Mouse (Mus musculus) ZHBTc4 (cell line): ENCODE data around the gene Gzme.
"Not testable (repeated sequence)": the region's sequence is repeated elsewhere in the genome, so short reads cannot be mapped to it uniquely, and the experiment has no call there.

ENCODE experiments used
- DNase-seq: peaks from one replicate; pipeline ENCODE4 v3.0.0-alpha.2; 2011; ENCODE audit warnings: low read depth, low spot score

The Gzme gene

DNA sequence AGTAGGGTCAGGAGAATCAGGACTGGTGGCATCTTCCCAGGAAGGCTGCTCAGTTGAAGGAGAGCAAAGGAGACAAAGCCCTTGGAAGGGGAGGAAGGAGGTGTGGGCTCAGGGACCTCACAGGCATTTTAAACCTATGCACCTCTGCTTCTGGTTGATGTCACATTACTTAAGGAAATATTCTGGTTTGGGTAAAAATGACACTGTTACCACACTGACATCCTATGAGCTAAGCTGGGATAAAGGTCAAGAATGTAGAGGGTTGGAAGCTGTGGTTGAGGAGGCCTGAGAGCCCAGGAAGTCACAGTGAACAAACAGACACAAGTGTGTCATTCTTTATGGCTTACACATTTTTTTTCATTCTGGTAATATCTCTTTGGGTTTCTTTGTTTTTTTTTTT lies at the start of gene Gzme:
Gene Gzme, minus strand, starts transcription at position 101 of the 400 bp plus-strand sequence.
- no peak for DNase-seq

DNA sequence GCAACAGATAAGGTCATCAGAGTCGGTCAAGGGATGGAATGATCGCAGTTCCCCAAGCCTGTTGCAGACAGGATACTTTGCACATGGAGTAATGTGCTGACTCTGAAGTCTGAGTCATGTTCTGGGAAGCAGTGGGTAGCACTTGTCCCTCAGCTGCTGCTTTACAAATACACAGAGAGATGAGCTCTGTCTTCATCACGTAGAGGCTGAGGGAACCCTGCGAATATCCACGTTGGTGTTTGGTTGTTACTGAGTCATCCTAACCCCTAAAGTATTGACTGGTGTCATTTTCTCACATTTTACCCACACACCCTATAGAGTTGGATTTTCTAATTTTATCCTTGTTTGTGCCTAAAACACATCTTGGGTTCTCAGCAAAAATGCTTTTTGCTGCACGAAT lies 47.6 kb upstream of the Gzme start:
- DNase-seq: no peak

DNA sequence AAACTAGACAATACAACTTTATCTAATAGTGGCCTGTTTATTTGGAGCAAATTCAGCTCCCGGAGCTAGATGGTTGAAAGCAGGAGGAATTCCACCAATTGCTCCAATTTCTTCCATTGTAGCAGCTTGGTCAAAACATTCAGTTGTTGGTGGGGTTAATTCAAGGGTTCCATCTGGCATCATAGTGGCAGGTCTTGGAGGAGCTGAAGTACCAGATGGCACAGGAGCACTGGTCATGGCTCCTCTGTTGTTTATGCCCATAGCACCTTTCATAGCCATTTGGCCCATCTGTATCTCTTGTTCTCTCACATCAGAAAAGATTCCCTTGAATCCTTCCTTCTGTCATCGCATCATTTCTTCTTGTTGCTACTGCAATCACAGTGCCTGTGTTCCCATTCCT lies 41.7 kb upstream of the Gzme start:
- no peak for DNase-seq

DNA sequence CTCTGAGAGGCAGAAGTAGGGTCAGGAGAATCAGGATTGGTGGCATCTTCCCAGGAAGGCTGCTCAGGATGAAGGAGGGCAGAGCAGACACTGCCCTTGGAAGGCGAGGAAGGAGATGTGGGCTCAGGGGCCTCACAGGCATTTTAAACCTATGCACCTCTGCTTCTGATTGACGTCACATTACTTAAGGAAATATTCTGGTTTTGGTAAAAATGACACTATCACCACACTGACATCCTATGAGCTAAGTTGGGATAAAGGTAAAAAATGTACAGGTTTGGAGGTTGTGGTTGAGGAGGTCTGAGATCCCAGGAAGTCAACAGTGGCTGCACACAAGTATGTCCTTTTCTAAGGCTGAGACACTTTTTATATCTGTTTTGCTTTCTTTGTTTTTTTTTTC lies 39.1 kb upstream of the Gzme start, which contains the start of gene Gzmg:
Gene Gzmg, minus strand, starts transcription at position 101 of the 400 bp plus-strand sequence.
- not testable (repeated sequence) for DNase-seq

DNA sequence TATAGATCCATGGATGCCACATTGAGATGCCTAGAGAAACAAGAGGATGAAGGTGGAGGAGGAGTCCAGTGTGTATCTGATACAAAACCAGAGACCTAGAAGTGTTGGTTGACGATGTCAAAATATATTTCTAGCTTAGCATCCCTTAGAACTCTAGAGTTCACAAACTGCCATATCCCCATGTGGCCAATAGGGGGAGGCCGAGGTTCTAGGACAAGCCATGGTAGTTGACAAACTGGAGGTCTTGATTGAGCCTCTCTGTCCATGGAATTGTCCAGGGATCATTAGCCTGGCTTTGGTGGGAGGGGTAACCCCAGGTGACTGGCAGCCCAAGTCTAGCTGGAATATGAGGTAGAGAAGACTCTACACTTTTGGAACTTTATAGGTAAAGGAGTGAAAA lies 34.9 kb upstream of the Gzme start:
- DNase-seq: peak; percentile 28

DNA sequence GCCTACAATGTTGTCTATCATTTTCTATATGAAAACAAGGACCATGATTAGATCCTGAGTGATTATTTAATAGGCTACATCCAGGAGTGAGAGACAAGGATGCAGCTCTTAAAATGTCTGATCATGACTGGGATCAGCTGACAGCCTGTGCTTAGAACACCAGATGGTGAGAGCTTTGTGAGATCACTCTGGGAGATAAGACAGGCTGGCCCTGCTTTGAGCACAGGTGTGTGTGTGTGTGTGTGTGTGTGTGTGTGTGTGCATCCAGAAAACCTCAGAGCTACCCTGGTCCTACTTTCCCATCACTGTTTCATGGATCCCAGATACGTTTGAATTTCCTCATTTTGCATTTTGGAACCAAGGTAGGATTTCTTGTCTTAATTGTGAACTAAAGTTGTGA lies 13.2 kb upstream of the Gzme start:
- not testable (repeated sequence) for DNase-seq

DNA sequence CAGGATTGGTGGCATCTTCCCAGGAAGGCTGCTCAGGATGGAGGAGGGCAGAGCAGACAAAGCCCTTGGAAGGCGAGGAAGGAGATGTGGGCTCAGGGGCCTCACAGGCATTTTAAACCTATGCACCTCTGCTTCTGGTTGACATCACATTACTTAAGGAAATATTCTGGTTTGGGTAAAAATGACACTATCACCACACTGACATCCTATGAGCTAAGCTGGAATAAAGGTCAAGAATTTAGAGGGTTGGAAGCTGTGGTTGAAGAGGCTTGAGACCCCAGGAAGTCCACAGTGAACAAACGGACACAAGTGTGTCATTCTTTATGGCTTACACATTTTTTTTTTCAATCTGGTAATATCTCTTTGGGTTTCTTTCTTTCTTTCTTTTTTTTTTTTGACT lies 12.1 kb upstream of the Gzme start, which contains the start of gene Gzmd:
Gene Gzmd, minus strand, starts transcription at position 101 of the 400 bp plus-strand sequence.
- DNase-seq: not testable (repeated sequence)

DNA sequence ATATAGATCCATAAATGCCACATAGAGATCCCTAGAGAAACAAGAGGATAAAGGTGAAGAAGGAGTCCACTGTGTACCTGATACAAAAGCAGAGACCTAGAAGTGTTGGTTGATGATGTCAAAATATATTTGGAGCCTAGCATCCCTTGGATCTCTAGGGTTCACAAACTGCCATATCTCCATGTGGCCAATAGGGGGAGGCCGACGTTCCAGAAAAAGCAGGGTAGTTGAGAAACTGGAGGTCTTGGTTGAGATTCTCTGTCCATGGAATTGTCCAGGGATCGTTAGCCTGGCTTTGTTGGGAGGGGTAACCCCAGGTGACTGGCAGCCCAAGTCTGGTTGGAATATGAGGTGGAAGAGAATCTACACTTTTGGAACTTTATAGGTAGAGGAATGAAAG lies 7.9 kb upstream of the Gzme start:
- DNase-seq: peak; percentile 33

DNA sequence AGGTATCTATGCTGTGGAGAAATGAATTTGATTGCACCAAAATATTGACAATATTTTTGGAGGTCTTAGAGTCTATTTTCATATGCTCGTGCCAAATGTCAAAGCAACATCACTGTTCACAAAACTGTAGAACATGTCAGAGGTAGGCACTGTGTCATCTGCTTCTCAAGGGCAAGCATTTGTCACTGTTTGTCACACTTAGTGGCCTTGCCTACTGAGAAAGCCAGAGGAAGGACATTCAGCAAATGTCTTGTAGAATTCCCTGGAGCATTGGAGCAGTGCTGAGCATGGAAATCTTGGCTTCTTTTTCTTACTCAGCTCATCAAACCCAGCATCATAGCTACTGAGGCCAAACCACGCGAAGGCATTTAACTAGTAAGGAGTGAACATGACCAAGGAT lies 3.1 kb upstream of the Gzme start:
- no peak for DNase-seq

DNA sequence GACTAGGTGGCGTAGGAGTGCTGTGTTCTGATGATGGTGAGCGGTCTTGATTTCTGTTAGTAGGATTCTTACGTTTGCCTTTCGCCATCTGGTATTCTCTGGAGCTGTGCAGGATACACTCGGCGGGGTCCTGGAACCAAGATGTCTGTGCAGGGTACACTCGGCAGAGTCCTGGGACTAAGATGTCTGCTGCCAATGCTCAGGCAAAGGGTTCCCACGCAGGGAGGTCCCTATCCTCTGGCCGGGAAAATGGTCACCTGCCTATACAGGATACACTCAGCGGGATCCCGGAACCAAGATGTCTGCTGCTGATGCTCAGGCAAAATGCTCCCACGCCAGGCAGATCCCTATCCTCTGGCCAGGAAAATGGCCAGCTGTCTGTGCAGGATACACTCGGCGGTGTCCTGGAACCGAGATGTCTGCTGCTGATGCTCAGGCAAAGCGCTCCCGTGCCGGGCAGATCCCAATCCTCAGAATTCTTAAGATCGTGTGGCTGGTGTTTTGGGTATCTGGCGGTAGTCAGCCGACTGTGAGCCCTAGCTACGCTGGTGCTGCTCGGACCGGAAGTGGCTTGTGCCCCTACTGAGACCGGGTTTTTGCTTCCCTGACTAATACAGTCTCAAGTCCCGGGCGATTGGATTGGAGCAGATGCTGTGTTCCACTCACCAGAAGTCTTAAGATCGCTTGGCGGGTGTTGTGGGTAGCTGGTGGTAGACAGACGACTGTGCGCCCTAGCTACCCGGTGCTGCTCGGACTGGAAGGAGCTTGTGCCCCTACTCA lies 4.7 kb downstream of the Gzme start:
- peak; percentile 80 for DNase-seq

DNA sequence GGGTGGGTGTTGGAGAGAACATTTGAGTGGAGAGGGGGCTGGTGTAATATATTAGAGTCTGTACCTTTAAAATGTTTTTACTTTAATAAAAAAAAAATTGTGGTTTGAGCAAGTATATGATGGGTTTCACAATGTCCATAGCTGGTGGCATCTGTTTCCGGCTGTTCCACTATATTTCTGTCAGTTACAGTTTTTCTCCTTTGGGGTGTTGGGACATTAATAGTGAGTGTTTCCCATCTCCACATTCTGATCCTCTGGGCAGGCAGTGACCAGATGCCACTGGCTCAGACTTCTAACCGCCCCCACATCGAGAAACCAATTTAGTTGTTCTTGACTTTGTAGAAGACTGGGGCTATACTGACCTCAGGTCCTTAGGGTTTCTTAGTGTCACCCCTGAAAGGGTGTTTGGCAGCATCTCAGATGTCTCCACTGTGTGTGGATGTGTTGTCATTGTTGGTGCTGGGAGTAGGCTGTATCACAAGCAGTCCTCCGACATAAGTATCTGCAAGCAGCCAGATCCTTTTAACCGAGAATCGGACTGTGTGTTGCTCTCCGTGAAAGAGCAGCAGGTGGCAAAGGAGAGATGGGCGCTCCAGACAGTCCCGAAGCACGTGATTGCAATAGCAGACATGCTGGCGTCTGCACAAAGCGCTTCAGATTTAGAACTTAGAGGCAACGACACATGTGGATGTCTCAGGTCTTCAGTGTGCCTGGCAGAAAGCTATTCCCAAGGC lies 14.8 kb downstream of the Gzme start:
- DNase-seq: no peak

DNA sequence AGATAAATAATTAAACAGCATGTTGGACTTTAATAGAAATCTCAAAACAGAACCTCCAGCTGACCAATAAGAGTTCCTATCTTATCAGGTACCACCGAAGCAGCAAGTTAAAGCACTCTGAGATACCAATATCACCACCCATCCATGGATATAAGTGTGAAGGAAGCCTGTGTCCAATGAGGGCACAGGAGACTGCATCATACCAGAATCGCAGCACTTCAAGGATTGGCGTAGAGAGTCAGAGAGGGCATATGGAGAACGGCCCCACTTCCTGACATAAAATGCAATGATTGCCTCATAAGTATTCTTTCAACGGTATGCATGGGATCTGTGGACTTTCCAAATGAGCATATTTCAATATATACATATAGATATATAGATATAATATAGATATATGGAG lies 15.4 kb downstream of the Gzme start:
- DNase-seq: no peak

DNA sequence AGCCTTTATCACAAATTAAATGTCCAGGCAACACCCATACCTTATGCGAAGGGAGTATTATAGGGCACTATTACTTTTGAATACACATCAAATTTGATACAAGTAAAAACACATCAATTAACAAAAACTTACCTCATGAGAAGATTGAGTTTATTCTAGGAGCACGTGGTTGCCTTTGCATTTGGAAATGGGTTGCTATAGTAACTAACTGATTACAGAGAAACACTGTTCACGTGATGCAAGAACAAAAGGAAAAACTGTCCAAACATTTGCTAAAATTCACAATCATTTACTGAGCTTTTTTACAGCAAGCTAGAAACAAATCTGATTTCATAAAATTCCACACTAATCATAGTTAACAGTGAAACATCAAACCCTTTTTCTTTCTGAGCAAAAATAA lies 17.0 kb downstream of the Gzme start:
- no peak for DNase-seq

DNA sequence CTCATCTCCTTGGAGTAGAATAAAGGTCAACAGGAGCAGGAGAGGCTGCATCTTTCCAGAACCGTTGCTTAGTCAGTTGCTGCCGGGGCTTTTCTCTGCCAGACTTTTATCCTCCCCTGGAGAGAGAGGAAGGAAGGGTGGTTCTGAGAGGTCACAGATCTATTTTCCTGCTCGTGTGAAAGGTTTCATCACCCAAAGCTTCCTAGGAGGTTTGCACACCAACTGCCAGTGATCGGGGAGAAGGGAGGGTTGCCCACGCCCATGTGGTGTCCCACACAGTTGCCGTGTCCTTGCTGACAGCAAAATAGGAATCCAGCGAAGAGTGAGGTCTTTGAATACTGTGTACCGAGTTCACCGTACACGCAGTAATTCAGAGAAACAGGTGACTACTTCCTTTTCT lies 18.0 kb downstream of the Gzme start, which contains the start of gene Ctsg:
Gene Ctsg, minus strand, starts transcription at position 189 of the 400 bp plus-strand sequence.
- no peak for DNase-seq

DNA sequence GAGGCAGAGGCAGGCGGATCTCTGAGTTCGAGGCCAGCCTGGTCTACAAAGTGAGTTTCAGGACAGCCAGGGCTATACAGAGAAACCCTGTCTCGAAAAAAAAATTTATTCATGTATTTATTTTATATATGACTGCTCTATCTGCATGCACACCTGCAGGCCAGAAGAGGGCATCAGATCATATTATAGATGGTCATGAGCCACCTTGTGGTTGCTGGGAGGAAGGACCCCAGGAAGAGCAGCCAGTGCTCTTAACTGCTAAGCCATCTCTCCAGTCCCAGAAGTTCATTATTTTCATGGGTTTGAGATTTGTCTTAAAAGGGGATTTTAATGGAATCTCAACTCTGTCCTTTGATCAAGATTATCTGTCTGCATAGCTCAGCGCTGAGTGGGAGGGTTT lies 21.5 kb downstream of the Gzme start:
- peak; percentile 72 for DNase-seq

DNA sequence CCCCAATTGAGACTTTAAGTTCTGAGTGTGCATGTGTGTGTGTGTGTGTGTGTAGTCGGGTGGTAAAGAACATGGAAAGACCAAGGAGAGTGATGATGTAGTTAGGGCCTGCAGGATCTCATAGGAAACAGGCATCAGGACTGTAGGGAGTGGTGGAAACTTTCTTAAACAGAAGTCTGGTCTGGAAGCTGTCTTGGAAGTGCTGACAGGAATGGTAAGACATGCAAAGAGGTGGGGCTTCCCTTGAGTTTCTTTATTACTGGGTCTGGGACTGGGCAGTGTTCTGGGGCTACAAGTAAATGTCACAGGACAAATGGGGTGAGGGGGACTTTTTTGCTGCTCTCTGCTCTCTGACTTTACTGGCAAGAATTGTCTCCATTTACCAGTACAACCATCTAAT lies 22.8 kb downstream of the Gzme start:
- no peak for DNase-seq

DNA sequence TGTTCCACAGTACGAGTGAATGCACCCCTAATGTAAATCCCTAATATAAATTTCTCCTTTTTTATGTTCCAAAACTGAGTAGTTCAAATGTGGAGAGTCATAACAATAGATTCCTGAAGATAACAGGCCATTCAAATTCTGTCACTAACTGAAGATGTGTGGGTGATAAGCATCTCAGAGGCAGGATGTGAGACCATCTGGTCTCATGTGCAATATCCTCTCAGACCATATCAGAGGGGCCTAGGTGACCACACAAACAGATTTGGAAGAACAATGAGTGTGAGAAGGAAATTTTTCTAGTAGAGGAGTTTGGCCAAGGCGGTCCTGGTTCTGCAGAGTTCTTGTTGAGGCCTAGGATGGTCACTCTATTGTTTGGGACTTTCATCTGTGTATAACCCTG lies 27.1 kb downstream of the Gzme start:
- no peak for DNase-seq

DNA sequence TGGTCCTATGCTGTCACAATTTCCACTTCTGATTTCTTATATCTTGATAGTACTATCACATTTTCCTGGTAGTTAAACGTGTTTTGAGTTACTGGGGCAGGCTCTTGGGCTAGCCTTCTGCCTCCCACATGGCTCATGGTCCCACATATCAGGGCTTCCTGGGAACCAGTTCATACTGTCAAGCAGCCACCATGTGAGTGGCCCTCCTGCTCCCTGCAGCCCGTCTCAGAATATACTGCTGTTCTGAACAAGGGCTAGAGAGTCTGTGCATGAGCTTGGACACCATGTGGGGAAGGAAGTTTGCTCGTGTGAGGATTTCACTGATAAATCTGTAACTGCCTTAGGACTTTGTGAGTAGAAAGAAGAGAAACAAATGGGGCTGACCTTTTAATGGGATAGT lies 33.7 kb downstream of the Gzme start:
- DNase-seq: no peak

DNA sequence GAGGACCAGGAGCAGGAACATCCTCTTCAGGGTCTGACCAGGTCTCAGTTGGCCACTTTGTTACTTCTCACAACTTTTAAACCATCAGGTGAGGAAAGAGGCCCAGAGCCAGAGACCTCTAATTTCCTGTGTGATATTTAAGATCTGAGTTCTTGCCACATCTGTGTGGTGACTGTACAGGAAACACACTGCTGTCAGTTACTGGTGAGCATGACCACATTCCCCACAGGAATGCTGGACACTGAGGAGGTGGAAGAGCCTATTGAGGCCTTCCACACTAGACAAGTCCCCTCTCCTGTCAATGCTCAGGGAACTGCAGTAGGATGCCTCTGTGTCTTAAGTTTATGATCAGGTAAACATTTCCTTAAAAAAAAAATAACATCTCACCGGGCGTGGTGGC lies 35.3 kb downstream of the Gzme start, which contains the start of gene Mcpt8:
Gene Mcpt8, minus strand, starts transcription at position 107 of the 400 bp plus-strand sequence.
- no peak for DNase-seq

DNA sequence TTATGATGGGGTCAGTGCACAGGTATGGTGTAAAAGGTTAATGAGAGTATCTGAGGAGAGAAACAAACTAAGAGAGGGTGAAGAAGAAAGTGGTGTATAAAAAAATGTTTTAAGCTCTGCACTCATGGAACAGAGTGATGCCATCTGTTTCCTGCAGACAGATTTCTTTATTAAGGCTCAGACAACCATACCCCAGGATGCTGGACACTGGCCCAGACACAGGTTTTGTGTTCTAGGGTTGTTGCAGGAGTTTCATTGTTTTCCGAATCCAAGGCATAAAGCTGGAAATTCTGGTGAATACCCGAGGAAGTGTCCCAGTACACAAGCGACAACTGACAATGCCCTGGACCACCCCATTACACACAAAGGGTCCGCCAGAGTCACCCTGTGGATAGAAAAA lies 38.4 kb downstream of the Gzme start:
- no peak for DNase-seq
